Mouse (Mus musculus) MEL (cell line): ENCODE results near the gene Sec16b.

Experiments
- CHD2 ChIP-seq: IDR thresholded peaks from 2 replicates; pipeline ENCODE4 v1.6.1; 2011; ENCODE audit warnings: low read length, improper control_type of control experiment
- CTCF ChIP-seq, 3 experiments: IDR thresholded peaks in 2 of 3; conservative IDR thresholded peaks in 1 of 3; 2 replicates each; pipeline ENCODE4 v1.5.1; 2011 to 2012; ENCODE audit warnings: low read length in 3 of 3, low read depth in 2 of 3, mild to moderate bottlenecking in 2 of 3, improper control_type of control experiment in 1 of 3, inconsistent platforms in 1 of 3, mixed read lengths in 1 of 3, moderate library complexity in 1 of 3; ENCODE audit not compliant: control insufficient read depth in 1 of 3, insufficient read depth in 1 of 3, poor library complexity in 1 of 3, severe bottlenecking in 1 of 3
- EP300 ChIP-seq, 2 experiments: IDR thresholded peaks; 2 replicates each; pipeline ENCODE4 v1.6.1; 2011; ENCODE audit warnings: improper control_type of control experiment in 2 of 2, low read length in 2 of 2, low read depth in 1 of 2, mild to moderate bottlenecking in 1 of 2
- MAFK ChIP-seq: IDR thresholded peaks from 2 replicates; pipeline ENCODE4 v1.6.1; 2011; ENCODE audit warnings: low read depth, mild to moderate bottlenecking, low read length, improper control_type of control experiment, borderline replicate concordance
- MAX ChIP-seq: IDR thresholded peaks from 2 replicates; pipeline ENCODE4 v1.6.1; 2011; ENCODE audit warnings: low read length, improper control_type of control experiment
- RCOR1 ChIP-seq: IDR thresholded peaks from 2 replicates; pipeline ENCODE4 v1.6.1; 2012; ENCODE audit warnings: low read depth, mild to moderate bottlenecking, inconsistent platforms, low read length, improper control_type of control experiment
- TAL1 ChIP-seq: IDR thresholded peaks from 2 replicates; pipeline ENCODE4 v1.6.1; 2012; ENCODE audit warnings: mild to moderate bottlenecking, inconsistent platforms, low read length, moderate library complexity, mixed read lengths
- ZKSCAN1 ChIP-seq: IDR thresholded peaks from 2 replicates; pipeline ENCODE4 v1.6.1; 2012; ENCODE audit warnings: low read depth, mild to moderate bottlenecking, inconsistent platforms, low read length, improper control_type of control experiment, moderate library complexity
- ZMIZ1 ChIP-seq: IDR thresholded peaks from 2 replicates; pipeline ENCODE4 v1.6.1; 2012; ENCODE audit warnings: low read depth, mild to moderate bottlenecking, inconsistent platforms, low read length, improper control_type of control experiment, moderate library complexity
- ZNF384 ChIP-seq: IDR thresholded peaks from 2 replicates; pipeline ENCODE4 v1.6.1; 2012; ENCODE audit warnings: low read depth, mild to moderate bottlenecking, inconsistent platforms, low read length, improper control_type of control experiment

GRCm38 (mm10) chr1:157575316-157575715 is 68.8 kb downstream of the Sec16b start:
- TF ChIP-seq MAX (no peak), ZNF384 (no peak), TAL1 (no peak), EP300 (IDR thresholded peaks at IDR 0.05; ENCODE audit: low read depth in 1 of 2, low read length in 2 of 2) (no peak), CTCF (IDR thresholded peaks at IDR 0.05 in 2 of 3, conservative IDR thresholded peaks at IDR 0.05 in 1 of 3; ENCODE audit: control insufficient read depth in 1 of 3, insufficient read depth in 1 of 3, low read depth in 2 of 3, low read length in 3 of 3, poor library complexity in 1 of 3, severe bottlenecking in 1 of 3) (no peak), MAFK (no peak), ZMIZ1 (no peak), CHD2 (no peak), RCOR1 (no peak), ZKSCAN1 (no peak)
